Mouse (Mus musculus) spleen, embryonic (tissue): ENCODE data around the gene Ahrr.

ENCODE experiments used
- CTCF ChIA-PET: fragments of 350-600 bp; sonication (Branson Sonifier 250); formaldehyde crosslinking; loops from one replicate; lab custom pipeline; 2022; lab: Charles Lee

The Ahrr gene

GRCm38 (mm10) chr13:74292167-74292566, at the start of gene Ahrr:
TSS of gene Ahrr (minus strand) at chr13:74292331.
- CTCF ChIA-PET, result no interaction called here

GRCm38 (mm10) chr13:74341036-74341435, 48.9 kb upstream of the Ahrr start:
- CTCF ChIA-PET, result no interaction called here

GRCm38 (mm10) chr13:74329321-74329720, 37.2 kb upstream of the Ahrr start:
- CTCF ChIA-PET, result no interaction called here

GRCm38 (mm10) chr13:74317170-74317849, 25.2 kb upstream of the Ahrr start, which contains the start of gene Pdcd6:
TSS of gene Pdcd6 (minus strand) at chr13:74317580.
- CTCF ChIA-PET, result no interaction called here

- CTCF ChIA-PET, result interaction anchor here (0.6 kb wide), 1 partner anchor 16 kb away, joined by 3 read pairs; no protein-coding TSS in a partner anchor
Measured at GRCm38 (mm10) chr13:74316789-74317169, 24.6 kb upstream of the Ahrr start.

GRCm38 (mm10) chr13:74316386-74316785, 24.3 kb upstream of the Ahrr start:
- CTCF ChIA-PET, result interaction anchor here (0.6 to 0.7 kb wide), 2 partner anchors 16 to 401 kb away, joined by 3 read pairs; no protein-coding TSS in a partner anchor

- CTCF ChIA-PET, result no interaction called here
Measured at GRCm38 (mm10) chr13:74314616-74315015, 22.5 kb upstream of the Ahrr start.

GRCm38 (mm10) chr13:74305780-74306179, 13.6 kb upstream of the Ahrr start:
- CTCF ChIA-PET, result no interaction called here

- CTCF ChIA-PET, result no interaction called here
Measured at GRCm38 (mm10) chr13:74305380-74305779, 13.2 kb upstream of the Ahrr start.

- CTCF ChIA-PET, result no interaction called here
Measured at GRCm38 (mm10) chr13:74302050-74303037, 10.2 kb upstream of the Ahrr start.

GRCm38 (mm10) chr13:74301607-74301984, 9.5 kb upstream of the Ahrr start:
- CTCF ChIA-PET, result no interaction called here

GRCm38 (mm10) chr13:74300925-74301606, 8.9 kb upstream of the Ahrr start:
- CTCF ChIA-PET, result interaction anchor here (0.6 to 0.7 kb wide), 3 partner anchors 15 to 1248 kb away, joined by 3 to 8 read pairs (median 5); no protein-coding TSS in a partner anchor

- CTCF ChIA-PET, result no interaction called here
Measured at GRCm38 (mm10) chr13:74296376-74296775, 4.2 kb upstream of the Ahrr start.

GRCm38 (mm10) chr13:74289646-74290045, 2.5 kb downstream of the Ahrr start:
- CTCF ChIA-PET, result interaction anchor here (0.6 kb wide), 1 partner anchor 70 kb away, joined by 3 read pairs; no protein-coding TSS in a partner anchor

GRCm38 (mm10) chr13:74282299-74282698, 9.8 kb downstream of the Ahrr start:
- CTCF ChIA-PET, result no interaction called here

GRCm38 (mm10) chr13:74275726-74276125, 16.4 kb downstream of the Ahrr start:
- CTCF ChIA-PET, result no interaction called here

- CTCF ChIA-PET, result no interaction called here
Measured at GRCm38 (mm10) chr13:74260231-74260992, 31.7 kb downstream of the Ahrr start.

- CTCF ChIA-PET, result no interaction called here
Measured at GRCm38 (mm10) chr13:74259460-74260230, 32.5 kb downstream of the Ahrr start.

- CTCF ChIA-PET, result no interaction called here
Measured at GRCm38 (mm10) chr13:74246494-74246893, 45.6 kb downstream of the Ahrr start.

- CTCF ChIA-PET, result no interaction called here
Measured at GRCm38 (mm10) chr13:74245899-74246231, 46.3 kb downstream of the Ahrr start.
